Mouse (Mus musculus) kidney, postnatal 25 days (tissue): ENCODE results near the gene Hist1h3e.

Source experiments
- DNase-seq, 2 experiments: peaks; one replicate each; pipeline ENCODE4 v3.0.0; 2021; ENCODE audit warnings: mixed read lengths in 2 of 2

The Hist1h3e gene

DNA sequence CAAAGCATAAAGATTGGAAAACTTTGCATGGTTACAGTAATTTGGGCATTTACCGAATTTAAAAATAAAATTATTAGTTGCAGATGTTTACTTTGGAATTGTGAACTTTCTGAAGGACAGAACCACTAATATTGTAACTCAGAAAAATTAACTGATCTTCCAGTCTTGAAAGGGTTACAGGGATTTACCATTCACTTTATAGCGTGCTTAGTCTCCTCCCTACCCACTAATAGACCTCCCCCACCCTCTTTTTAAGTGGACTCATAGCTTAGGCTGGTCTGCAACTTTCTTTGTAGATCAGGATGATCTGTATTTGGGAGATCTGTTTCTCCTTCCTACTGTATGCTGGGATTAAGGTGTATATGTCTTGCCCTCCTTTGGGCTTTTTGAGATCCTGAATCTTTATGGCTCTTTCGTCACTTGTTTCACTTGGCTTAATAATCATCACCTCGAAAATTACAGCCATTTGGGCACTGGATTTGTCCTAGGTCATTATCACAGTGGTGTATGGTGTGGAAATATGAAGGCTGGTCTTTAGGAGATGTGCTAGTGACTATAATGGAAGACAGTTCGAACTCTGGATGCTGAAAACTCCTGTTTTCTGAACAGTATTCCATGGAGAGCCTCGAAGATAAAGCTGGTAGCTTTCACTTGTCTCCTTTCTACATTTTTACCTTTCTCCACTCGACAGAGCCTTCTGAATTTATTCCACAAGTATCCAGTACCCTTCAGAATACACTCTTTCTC lies 25.9 kb downstream of the Hist1h3e start:
- DNase-seq: no peak

DNA sequence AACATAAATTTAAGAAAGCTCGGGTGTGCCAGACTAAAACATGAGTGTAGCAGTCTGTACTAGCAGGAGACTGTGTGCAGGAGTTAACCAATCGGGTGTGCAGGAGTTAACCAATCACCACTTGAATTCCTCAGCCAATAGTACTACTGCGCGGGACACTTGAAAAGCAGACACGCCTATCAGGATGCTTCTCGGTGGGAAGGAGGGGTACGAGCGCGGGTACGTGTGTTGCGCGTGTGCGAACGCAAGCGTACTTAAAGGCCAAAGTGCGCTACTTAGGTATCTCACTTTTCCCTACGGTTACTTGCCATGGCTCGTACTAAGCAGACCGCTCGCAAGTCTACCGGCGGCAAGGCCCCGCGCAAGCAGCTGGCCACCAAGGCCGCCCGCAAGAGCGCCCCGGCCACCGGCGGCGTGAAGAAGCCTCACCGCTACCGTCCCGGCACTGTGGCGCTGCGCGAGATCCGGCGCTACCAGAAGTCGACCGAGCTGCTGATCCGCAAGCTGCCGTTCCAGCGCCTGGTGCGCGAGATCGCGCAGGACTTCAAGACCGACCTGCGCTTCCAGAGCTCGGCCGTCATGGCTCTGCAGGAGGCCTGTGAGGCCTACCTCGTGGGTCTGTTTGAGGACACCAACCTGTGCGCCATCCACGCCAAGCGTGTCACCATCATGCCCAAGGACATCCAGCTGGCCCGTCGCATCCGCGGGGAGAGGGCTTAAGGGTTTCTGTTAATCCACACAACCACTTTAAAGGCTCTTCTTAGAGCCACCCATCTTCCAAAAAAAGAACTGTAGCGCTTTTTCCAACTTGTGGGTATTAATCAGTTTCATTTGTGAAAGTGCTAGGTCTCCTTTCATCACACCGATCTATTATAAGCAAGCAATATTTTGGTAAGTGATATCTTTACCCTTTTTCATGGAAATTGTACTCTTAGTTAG lies 26.8 kb downstream of the Hist1h3e start, which contains the start of gene Hist1h3g:
Gene Hist1h3g, plus strand, starts transcription at position 286 of the 939 bp plus-strand sequence.
- peak; percentile 92 for DNase-seq

DNA sequence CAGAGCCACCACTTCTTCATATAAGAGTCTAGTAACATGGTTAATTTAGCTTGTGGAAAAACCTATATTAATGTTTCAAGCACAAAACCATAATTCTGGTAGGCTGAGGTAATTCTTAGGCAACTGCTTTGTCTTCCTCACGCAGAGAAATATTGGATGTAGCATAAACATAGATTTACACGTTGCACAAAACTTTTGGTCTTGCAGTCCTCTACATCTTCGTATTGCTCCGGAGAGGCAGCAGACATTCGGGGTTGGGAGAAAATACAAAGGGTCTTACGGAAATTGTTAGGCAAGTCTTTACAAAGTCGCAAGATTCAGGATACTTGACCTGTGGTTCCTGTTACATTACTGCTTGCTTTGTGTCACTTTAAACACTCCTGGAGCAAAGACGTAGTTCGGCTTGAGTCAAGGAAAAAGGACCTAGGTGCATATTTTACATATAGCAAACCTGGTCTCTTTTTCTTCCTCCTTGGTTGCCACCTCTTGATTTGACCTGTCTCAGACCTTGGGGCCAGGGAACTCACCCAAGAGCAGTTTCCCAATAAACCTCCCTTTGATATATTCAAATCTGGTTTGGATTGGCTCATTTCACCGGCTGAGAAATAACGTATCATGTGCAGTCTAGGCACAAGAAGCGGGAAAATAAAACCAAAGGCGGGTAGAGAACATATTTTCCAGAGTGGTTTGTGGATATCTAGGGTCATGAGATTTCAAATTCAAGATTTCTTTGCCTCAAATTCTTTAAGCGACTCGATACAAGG lies 27.6 kb downstream of the Hist1h3e start:
- peak in 1 of 2 experiments; percentile 5 for DNase-seq

DNA sequence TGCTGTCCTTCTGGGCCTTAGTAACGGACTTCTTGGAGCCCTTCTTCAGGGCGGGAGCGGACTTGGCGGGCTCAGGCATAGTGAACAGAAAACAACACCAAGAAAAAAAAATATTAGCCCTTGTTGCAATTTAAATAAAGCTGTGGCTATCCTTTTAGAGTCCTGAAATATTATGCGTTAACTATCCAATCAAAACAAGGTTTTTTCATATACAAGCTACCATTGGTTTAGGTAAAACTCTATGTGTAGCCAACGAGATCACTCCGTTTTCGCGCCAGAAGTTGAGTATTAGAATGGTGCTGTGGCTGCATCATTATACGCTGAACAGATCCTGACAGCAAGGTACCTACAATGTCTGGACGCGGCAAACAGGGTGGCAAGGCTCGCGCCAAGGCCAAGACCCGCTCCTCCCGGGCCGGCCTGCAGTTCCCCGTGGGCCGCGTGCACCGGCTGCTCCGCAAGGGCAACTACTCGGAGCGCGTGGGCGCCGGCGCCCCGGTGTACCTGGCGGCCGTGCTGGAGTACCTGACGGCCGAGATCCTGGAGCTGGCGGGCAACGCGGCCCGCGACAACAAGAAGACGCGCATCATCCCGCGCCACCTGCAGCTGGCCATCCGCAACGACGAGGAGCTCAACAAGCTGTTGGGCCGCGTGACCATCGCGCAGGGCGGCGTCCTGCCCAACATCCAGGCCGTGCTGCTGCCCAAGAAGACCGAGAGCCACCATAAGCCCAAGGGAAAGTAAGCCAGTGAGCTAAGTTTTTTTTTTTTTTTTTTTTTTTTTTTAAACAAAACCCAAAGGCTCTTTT lies 28.4 kb downstream of the Hist1h3e start, which contains the start of gene Hist1h2af:
Gene Hist1h2af, plus strand, starts transcription at position 347 of the 808 bp plus-strand sequence.
- DNase-seq: peak; percentile 69 to 84

DNA sequence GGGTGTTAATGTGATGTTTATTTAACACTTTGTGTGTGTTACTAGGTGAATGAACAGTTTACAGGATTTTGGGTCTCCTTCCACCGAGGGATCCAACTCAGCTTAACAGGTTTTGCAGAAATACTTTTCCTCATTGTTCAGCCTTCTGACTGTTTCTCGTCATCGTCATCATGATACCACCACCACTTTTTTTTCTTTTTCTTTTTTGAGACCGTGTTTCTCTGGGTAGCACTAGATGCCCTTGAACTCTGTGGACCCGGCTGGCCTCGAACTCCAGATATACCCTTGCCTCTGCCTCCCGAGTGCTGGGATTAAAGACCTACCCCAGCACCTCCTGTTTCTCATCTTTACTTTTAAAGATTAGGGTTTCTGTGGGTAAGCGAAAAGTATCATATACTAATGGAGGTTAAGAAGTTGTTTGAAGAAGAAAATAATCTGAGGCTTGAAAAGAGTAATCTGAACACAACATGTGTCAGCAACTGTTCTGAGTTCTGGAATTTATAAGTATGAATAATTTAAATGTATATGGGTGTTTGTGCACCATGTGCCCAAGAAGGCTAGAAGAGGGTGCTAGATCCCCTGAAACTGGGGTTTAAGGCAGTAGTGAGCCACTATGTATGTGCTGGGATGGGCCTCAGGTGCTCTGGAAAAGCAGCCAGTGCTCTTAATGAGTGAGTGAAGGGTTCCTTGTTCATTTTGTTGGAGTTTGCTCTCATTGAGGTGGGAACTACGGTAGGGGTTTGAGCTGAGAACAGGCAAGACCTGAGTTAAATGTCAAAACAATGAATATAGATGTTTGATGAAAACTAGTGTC lies 29.7 kb downstream of the Hist1h3e start:
- DNase-seq: no peak

DNA sequence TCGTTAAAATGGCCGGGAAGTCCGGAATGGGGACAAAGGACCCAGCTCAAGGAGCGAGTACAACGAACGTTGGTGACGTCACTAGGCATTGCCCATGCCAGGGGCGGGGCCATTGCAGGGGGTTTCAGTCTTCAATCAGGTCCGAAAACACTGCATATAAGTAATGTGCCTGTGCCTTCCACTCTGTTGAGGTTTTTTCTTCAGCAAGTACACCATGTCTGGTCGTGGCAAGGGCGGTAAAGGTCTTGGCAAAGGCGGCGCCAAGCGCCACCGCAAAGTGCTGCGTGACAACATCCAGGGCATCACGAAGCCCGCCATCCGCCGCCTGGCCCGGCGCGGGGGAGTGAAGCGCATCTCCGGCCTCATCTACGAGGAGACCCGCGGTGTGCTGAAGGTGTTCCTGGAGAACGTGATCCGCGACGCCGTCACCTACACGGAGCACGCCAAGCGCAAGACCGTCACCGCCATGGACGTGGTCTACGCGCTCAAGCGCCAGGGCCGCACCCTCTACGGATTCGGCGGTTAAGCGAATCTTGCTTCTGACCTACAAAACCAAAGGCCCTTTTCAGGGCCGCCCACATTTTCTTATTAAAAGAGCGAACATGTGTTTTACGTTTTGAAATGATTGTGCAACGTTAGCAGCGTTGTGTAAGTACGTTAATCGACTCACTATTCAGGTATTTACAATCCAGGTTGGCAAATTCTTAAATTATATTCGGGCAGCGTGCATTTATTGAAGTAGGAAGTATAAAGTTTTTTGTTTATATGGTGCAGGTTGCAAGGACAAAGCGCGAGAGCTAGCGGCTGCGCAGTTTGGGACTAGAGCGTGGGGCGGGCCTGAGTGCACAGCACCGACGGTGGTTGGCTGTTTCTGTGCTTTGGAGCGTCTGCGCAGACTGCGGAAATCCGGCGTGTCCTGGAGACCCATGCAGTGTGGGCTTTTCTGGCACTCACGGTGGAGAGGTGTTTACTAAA lies 31.0 kb downstream of the Hist1h3e start, which contains the start of gene Hist1h4h:
Gene Hist1h4h, plus strand, starts transcription at position 150 of the 975 bp plus-strand sequence.
- peak; percentile 97 to 98 for DNase-seq

DNA sequence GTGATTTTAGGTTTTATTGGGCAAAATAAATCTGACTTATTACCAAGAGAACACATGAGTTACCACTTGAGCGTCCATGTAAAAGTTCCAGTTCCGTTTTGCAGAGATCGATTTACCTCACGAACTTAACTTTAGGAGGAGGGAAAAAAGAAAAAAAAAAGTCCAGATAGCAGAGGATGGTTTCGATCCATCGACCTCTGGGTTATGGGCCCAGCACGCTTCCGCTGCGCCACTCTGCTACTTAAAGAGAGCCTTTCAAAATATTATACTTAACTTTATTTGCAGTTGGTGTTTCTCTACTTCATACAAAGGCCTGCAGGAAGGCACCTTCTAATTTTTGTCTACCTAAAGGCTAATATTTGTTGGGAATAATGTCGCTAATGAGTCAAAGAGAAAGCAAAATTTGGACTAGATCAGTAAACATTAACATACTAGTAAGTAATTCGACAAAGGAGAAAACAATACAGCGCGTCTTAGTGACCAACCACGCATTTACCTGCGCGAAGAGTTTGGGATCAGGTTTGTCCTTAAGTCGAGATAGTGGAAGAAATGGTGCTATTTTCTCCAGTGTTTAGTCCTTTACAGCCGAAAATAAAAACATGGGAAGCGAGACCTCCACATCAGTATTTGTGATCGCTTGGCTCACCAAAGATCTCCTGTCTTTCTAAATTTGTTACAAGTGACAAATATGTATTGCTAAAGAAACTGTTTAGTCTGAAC lies 31.8 kb downstream of the Hist1h3e start:
- peak; percentile 62 to 66 for DNase-seq

DNA sequence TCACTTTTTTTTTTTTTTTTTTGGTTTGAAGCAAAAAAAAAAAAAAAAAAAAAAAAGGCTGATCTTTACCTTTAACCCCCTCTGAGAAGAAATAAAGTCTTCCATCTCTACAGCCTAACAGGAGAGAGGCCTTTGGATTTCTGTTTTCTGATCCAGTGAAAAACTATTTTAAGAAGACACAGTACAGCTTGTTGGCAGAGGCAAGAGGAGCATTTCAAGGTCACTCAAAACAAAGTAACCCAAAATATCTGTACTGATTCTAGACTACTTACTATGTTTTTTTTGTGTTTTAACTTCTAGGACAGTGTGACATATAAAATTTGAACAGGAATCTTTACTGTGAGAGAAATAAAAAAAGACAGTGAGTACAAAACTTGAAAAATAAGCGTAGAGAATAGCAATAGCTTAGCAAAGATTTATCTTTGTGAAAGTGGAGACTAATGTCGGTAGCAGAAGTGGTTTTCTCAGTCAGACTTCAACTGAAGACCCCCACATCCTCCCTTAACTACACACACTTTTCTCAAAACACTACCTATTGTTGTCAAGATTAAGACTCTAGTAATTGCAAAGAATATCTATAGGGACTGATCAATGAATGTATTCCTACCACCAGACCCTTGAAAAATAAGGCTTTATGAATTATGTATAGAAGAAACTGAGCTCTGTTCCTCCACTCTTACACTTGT lies 32.5 kb downstream of the Hist1h3e start:
- no peak for DNase-seq

DNA sequence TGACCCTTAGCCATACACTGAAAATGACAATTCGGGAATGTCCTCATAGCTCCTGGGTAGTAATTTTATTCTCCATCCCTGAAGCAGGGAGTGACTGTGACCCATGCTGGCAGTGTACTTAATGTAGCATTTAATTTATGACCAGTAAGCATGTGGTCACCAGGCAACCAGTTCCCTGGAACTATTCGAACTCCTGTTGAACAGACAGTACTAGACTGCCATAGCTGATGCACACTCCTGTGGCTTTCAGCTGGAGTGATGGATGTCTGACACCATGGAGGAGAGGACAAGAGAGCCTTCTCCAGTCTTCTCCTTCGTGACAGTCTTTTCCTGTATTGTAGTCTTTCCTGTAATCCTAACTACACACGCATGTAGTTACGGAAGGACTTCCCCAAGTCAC lies 33.2 kb downstream of the Hist1h3e start:
- no peak for DNase-seq

DNA sequence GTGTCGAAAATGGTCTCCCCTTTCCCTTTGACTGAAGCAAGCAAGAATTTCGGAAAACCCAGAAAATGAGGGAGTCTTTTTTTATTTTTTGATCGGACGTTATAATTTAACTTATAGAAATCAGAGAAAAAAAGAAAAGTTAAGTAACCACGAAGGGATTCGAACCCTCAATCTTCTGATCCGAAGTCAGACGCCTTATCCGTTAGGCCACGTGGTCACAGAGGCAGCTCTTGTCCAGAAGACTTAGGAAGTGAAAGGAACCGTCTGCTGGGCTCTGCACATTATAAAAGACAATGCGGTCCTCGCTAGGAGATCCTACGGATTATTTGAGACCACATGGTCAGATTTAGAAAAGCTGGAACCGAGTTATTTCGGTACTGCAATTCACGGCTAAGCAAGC lies 35.9 kb downstream of the Hist1h3e start:
- peak; percentile 89 to 93 for DNase-seq

DNA sequence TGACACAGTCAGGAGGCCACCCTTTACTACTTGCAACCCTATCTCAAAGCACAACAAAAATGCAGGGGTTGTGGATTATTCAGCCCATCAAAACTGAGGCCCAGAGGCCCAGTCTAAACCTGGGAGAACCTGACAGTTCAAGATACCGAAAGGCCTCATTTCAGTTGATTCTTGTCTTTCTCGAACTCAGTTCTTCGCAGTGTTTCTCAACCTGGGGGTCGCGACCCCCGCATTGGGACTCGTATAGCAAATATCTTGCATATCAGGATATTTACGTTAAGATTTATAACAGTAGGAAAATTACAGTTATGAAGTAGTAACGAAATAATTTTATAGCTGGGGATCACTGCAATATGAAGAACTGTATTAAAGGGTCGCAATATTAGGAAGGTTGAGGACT lies 36.3 kb downstream of the Hist1h3e start:
- no peak for DNase-seq

DNA sequence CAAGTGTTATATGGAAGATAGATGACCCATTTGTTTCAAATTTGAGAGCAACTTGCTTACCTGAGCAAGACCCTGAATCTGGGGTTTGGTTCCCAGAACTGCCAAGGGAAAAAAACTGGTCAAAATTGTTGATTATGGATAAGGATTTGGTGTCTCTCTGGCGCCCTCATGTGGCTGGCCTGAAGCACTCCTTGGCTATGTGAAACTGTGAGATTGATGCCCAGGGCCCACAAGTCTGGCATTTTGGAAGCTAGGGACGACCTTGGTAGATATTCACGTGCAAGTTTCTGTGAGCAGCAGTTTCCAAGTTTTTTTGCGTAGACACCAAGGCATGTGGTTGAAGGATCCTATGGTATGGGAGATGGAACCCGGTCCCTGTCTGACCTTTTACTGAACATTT lies 37.5 kb downstream of the Hist1h3e start:
- peak; percentile 52 to 66 for DNase-seq

DNA sequence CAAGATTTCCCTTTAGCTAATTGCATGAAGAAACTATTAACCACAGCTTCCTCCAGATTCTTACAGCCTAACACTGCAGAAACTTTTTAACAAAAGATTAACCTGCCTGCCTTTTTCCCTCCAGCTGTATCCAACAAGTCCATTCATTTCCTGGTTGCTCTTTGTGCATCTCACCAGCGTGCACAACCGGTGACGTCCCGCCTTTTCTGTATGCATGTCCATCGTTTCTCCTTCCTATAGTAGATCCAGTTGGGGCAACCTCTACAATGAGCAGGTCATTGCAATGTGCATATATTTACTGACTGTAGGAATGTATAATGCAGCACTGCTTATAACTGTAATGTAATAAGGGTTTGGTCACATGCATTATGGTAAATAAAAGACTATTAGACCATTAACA lies 38.2 kb downstream of the Hist1h3e start:
- DNase-seq: no peak

DNA sequence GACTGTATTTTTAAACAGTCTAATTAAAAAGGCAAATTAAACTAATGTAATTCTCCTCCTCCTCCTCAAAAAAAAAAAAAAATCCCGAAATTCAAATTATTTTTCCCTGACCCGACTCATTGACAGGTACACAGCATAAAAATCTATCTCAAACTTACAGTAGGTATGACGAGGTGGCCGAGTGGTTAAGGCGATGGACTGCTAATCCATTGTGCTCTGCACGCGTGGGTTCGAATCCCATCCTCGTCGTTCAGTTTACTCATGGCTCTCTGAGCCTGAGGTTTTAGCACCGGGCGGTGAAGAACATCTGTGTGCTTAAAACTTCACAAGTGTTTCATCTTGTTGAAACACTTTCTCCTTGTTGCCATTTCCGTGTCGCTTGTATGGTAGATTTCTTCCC lies 40.5 kb downstream of the Hist1h3e start:
- peak; percentile 79 to 85 for DNase-seq

DNA sequence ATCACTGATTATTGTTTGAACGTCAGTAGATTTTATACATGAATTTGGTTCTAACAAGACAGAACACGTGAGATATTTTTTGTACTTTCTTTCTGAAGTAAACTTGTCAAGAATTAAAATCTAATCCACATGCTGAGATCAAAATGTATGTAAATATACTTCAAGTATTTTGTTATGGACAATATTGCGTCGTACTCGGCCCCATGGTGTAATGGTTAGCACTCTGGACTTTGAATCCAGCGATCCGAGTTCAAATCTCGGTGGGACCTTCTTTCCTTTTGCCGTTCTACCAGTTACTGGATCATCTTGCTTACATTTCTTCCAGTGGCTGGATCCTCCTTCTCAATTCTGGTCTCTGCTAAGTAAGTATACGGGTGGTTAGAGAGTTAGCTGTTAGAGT lies 42.8 kb downstream of the Hist1h3e start:
- peak; percentile 74 to 81 for DNase-seq

DNA sequence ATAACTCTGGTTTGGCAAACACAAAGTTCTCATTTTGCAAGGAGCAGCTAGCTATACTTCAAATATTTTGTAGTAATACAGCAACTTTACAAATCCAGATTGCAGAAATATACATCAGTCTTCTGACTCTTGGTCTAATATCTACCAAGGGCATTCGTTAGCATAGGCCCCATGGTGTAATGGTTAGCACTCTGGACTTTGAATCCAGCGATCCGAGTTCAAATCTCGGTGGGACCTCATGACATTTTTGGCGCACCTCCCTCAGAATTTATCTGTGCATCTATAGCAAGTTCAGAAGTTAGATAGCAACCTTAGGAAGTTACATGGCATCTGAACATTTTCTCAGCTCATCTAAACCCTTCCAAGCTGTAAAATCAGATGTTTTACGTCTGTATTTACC lies 43.3 kb downstream of the Hist1h3e start:
- DNase-seq: peak; percentile 57 to 83

DNA sequence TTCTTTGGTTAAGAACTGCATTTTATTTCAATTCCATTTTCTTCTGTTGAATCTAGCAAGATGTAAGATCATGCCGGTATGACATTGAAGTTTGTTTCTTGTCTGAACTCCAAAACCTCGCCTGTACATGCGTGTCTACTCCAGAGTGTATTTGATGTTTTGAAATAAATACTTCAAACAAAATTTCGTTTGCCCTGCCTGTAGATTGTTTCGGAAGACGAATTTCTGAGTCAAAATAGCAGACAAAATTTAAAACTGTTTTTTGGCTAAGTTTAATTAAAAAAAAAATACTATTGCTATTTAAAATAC lies 43.9 kb downstream of the Hist1h3e start:
- no peak for DNase-seq

DNA sequence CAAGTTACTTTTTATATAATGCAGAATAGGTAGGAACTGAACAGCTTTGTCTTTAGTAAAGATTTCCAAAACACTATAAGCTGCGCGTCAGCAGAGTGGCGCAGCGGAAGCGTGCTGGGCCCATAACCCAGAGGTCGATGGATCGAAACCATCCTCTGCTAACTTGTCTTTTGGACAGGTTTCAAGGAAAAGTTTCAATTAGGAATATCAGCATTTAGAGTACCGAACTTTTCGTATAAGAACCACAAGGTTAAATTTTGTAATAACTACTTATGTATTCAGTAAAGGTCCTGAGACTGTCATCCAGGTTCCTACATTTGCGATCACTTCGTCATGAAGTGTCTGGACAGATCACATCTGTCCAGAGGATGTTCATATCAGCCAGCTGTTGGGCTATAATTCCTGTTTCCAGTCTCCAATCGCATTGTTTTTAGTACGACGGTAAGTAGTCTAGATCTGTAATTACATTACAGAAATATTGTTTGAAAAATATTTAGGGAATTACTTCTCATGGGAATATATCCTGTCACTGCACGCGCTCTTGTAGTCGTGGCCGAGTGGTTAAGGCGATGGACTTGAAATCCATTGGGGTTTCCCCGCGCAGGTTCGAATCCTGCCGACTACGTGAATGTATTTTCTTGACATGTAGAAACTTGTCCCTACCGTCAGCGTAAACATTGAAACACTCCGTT lies 44.4 kb downstream of the Hist1h3e start:
- peak; percentile 89 to 93 for DNase-seq
